Mouse (Mus musculus): ENCODE measurements around the gene Gtf2f2.

GRCm38 (mm10) chr14:75883873-75884272 lies 126.8 kb downstream of the Gtf2f2 start:
- no peak for TF ChIP-seq CTCF (IDR thresholded peaks at IDR 0.05)
- no peak for TF ChIP-seq EP300 (IDR thresholded peaks at IDR 0.05)

Data from lung, postnatal 0 days (tissue).